Mouse (Mus musculus) cerebellum, adult 2 months (tissue): ENCODE results near the gene Pip5kl1. TPM values are rescaled to one million over a fixed set of nuclear protein-coding genes. Genes with fewer than 3 reads are reported as not detected.

Experiments used
- DNase-seq, 2 experiments: peaks; one replicate each; pipeline ENCODE4 v3.0.0; 2021
- H3K27ac ChIP-seq: fragments of 200-500 bp; 2 replicates; pipeline ENCODE4 v1.5.1; 2012; ENCODE audit warnings: low read length, control low read depth, inconsistent platforms; ENCODE audit not compliant: insufficient read depth
- H3K27me3 ChIP-seq: fragments of 200-500 bp; 2 replicates; pipeline ENCODE4 v1.6.1; 2012; ENCODE audit warnings: inconsistent platforms, mild to moderate bottlenecking, low read length, moderate library complexity; ENCODE audit not compliant: control insufficient read depth, insufficient read depth
- H3K4me1 ChIP-seq: fragments of 200-500 bp; 2 replicates; pipeline ENCODE4 v1.6.1; 2011; ENCODE audit warnings: low read length; ENCODE audit not compliant: control insufficient read depth, insufficient read depth
- H3K4me3 ChIP-seq: fragments of 200-500 bp; replicated peaks from 2 replicates; pipeline ENCODE3; 2011; ENCODE audit warnings: mild to moderate bottlenecking, low read depth, low read length, control low read depth; ENCODE audit not compliant: insufficient read depth
- CTCF ChIP-seq: fragments of 200-500 bp; IDR thresholded peaks from 2 replicates; pipeline ENCODE4 v1.5.1; 2011; ENCODE audit warnings: low read depth, mild to moderate bottlenecking, control low read depth, low read length, moderate library complexity, borderline replicate concordance; ENCODE audit not compliant: insufficient read depth
- POLR2A ChIP-seq: fragments of 200-500 bp; IDR thresholded peaks from 2 replicates; pipeline ENCODE4 v1.6.1; 2011; ENCODE audit warnings: low read length, control low read depth, borderline replicate concordance; ENCODE audit not compliant: insufficient read depth
- WGBS: fragments of 180-500 bp; shearing (Covaris S2); methylation state at CpG from one replicate; pipeline ENCODE4 v1.1.7; 2018; 5-methylcytosine and 5-hydroxymethylcytosine counted together
- polyA plus RNA-seq: library from polyadenylated mRNA; depleted of rRNA; stranded (reverse); fragments of >200 nt; gene quantifications from 2 replicates; pipeline ENCODE4 v1.2.3, GENCODE M21; 2012

Gene Pip5kl1
- polyA plus RNA-seq, 1 experiment, result 28.4 TPM

DNA sequence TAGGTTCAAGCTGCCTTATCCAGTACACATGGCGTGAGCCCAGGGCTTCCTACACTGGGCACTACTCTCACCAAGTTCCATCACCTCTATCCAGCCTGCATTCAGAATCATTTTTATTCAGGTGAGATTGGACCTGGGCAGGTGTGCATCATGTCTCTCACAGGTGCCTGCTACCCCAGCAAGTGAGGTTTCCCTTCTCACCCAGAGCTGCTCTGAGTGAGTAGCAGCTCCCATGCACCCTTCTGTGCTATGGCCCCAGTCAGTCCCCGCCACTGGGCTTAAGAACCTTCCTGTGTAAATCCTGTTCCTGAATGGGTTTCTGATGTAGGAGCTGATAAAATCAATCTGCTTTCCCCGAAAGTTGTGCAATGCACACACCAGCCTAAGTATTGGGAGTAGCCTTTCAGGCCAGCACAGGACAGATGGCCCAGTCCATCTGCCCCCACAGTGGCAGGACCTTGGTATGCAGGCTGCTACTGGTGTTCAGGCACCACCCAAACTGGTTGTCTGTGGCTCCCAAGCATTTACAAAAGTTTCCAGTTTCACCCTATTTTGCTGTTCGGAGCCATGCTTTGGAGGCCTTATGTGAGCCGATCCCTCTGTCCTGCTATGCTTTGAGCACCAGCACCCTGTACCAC lies 49.6 kb downstream of the Pip5kl1 start:
- 77% methylated on average over 5 of the region's 5 CpGs for WGBS
- no peaks in the 10 kb centered on the region for H3K27me3 ChIP-seq
- no peak for TF ChIP-seq POLR2A
- 0 out of 2 replicates have a peak, but pooled peaks have one; percentile 1 for TF ChIP-seq CTCF
- 0 out of 2 replicates have a peak overlapping the region, but pooled peaks have one; percentile 38 for H3K27ac ChIP-seq
- H3K4me3 ChIP-seq, result no peak overlapping the region
- peaks cover 41% of the 10 kb centered on the region for H3K4me1 ChIP-seq
- DNase-seq, result peak in 1 of 2 experiments; percentile 36

DNA sequence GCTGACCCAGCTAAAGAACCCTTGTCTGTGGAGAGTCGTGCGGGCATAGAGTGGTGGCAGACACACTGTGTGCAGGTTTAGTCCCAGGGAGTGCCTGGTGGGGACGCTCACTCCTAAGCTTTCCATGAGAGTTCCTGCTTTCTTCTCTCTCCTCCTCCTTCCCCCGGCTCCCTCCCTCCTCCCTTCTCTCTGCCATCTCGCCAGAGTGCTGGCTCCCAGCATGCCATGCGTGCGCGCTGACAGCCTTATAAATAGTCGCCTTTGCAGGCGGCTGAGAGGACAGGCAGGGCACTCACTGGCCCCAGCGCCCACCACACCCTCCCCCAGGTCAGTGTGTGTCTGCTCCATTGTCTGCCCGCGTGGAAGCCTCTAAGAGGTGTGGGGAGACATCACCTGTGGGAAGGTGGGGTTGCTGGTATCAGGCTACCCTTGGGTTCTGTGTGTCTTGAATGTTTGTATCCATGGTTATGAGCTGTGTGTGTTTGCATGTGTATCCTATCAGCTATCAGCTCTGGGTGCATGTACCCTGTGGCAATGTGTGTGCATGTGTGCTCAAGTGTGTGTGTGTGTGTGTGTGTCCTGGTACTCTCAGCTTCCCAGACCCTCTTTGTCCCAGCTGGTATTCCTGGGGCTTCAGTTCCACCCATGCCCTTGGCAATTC lies 50.7 kb downstream of the Pip5kl1 start:
- TF ChIP-seq POLR2A, result peak; percentile 99
- peak; percentile 8; the same call in 1 of the 2 replicates for TF ChIP-seq CTCF
- peaks cover 46% of the 10 kb centered on the region for H3K4me1 ChIP-seq
- WGBS, result 0% methylated on average over 13 of the region's 13 CpGs
- H3K4me3 ChIP-seq, result peak overlapping the region; percentile 86
- no peaks in the 10 kb centered on the region for H3K27me3 ChIP-seq
- H3K27ac ChIP-seq, result peak overlapping the region; percentile 96
- peak; percentile 90 to 93 for DNase-seq

DNA sequence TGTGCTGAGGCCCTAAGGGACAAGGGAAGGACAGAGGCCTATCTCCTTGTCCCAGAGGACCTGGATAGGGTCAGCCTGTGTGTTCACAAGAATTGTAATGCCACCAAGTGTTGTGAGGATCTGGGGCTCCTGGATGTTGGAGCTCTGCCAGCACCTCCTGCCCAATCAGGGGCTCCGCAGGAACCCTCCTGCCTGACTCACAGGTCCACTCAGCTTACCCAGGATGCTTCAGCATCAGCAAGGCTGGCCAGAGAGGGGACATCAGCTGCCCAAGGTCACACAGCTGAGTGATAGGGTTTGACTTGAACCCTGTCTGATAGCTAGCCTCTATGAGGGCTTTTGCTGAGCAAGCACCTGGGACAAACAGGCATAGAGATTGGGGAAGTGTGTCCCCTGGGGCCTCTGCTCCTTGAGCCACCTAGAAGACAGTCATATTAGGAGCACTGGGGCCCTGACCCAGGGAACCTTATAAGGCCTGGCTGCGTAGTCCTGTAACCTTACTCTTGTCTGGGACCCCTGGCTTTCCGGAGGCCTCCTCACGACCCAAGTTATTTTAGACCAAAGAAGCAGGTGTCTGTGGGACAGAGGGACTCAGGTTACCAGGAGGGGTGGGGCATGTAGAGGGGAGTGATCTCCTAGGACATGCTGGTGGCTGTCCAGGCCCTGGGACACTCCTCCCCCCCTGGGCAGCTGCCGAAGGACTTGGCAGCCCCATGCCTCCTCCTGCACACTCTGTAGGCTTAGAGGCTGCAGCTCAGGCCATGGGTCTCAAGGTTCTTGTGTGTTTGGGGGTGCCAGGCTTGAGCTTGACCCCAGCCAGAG lies 51.5 kb downstream of the Pip5kl1 start:
- DNase-seq, result peak; percentile 83 to 87
- Histone ChIP-seq H3K4me3 (peak overlapping the region; percentile 86), H3K4me1 (peaks cover 46% of the 10 kb centered on the region), H3K27ac (peak overlapping the region; percentile 96), H3K27me3 (no peaks in the 10 kb centered on the region)
- no peak for TF ChIP-seq CTCF
- peak; percentile 18; the same call in 1 of the 2 replicates for TF ChIP-seq POLR2A
- 19% methylated on average over 5 of the region's 5 CpGs for WGBS

DNA sequence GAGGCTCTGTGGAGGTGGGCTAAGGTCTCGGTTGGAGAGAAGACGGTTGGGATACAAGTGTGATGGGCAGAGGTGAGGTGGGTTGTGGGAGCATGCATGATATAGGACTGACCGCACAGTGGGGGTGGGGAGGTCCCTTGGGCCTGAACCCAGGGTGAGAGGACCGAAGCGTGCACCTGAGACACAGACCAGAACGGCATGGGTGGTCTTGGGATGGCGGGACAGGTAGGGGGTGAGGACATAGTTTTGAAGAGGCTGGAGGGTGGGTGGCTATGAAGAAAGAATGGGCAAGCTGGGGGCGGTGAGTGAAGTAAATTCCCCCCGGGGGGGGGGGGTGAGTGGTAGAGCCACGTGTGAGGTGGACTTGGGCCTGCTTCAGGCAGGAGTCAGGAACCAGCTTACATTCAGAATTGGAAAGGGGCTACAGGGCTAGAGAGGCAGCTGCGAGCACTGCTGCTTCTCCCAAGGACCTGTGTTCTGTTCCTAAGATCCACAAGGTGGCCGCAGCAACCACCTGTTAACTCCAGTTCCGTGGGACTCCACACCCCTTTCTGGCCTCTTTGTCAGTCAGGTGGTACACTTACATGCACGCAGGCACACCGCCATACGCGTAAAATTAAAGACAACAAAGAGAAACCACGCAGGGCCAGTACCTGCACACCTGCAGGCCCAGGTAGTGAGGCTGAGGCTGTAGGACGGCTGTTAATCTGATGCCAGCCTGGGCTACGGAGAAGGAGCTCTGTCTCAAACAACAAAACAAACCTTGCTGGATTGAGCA lies 52.9 kb downstream of the Pip5kl1 start:
- H3K27me3 ChIP-seq, result no peaks in the 10 kb centered on the region
- TF ChIP-seq POLR2A (no peak), CTCF (no peak)
- peak in 1 of 2 experiments; percentile 45 for DNase-seq
- H3K4me3 ChIP-seq, result peak overlapping the region; percentile 6
- no peak overlapping the region for H3K27ac ChIP-seq
- peaks cover 53% of the 10 kb centered on the region for H3K4me1 ChIP-seq
- WGBS, result 66% methylated on average over 20 of the region's 20 CpGs

DNA sequence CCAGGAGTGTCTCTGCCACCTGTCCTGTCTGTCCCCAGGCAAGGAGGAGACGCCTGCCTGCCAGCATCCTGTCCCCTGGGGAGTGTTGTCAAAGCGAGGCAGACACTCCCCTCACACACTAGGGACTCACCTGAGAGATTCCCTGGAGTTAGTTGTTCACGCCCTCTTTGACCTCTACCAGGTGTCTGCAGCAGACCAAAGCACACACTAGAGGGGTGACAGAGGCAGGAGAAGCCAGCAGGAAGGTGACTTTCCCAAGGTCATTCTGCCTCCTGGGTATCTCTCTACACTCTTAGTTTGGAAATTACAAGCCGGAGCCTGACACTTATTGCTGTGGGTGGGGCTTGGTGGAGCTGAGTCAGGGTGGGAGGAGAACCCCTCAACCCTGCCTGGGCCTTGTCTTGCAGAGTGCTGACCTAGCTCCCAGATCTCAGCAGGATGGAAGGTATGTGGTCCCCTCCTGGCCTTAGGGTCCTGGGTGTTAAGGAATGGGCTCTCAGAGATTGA lies 53.5 kb downstream of the Pip5kl1 start:
- 38% methylated on average over 4 of the region's 4 CpGs for WGBS
- H3K27me3 ChIP-seq, result no peaks in the 10 kb centered on the region
- H3K4me3 ChIP-seq, result no peak overlapping the region
- H3K4me1 ChIP-seq, result peaks cover 58% of the 10 kb centered on the region
- no peak for TF ChIP-seq POLR2A
- TF ChIP-seq CTCF, result no peak
- 0 out of 2 replicates have a peak overlapping the region, but pooled peaks have one; percentile 32 for H3K27ac ChIP-seq
- DNase-seq, result no peak

DNA sequence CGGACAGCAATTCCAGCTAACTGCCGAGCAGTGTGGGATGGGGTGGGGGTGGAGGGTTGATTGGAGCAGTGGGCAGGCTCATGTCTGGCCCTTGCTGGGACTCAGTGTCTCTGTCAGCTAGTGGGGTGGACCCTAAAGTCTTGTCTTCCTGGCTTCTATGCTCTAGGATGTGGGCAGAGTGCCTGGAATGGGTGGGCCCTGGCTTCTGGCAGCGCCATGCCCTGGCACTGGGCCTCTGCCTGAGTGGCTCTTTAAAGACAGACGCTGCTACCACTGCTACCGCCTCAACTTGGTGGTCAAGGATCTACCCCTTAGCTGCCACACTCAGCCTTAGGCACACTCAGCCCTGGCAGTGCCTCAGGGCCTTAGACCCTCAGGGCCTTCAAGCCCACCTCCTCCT lies 54.1 kb downstream of the Pip5kl1 start:
- Histone ChIP-seq H3K4me3 (peak overlapping the region; percentile 27), H3K4me1 (peaks cover 64% of the 10 kb centered on the region)
- DNase-seq, result peak; percentile 70 to 71

DNA sequence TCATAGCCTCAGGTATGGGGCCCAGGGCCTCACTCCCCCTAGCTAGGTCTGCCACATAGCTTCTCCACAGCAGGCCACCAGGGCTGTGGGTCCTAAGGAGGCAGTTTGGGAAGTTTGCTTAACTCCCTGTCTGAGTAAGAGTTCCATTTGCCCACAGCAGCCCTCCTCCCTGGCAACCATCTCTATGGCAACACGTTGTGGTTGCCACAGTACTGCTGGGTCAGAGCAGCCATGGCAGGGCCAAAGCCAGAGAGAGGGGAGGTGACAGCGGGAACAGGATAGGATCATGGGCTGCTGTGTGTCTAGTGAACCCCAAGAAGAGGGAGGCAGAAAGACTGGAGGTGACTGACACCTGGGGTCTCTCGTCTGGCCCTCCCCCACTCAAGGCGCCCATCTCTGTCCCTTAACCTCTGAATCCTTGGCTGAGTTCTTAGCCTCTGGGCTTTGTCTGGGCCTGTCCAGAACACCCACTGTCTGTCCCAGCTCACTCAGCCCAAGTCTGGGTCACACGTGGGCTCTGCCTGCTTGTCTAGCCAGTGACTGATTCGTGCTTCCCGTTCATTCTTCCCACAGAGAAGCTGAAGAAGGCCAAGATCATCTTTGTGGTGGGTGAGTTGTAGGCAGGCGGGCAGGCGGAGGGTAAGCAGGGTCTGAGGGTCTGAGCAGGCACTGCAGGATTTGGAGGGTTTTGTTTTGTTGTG lies 54.8 kb downstream of the Pip5kl1 start:
- no peak overlapping the region for H3K4me3 ChIP-seq
- peak; percentile 47 to 49 for DNase-seq
- H3K27ac ChIP-seq, result no peak overlapping the region
- H3K27me3 ChIP-seq, result no peaks in the 10 kb centered on the region
- WGBS, result 46% methylated on average over 9 of the region's 9 CpGs
- peaks cover 60% of the 10 kb centered on the region for H3K4me1 ChIP-seq
- TF ChIP-seq POLR2A (no peak), CTCF (no peak)

More for the DNA sequence above, 54.1 kb downstream of the Pip5kl1 start:
- 7% methylated on average over 5 of the region's 5 CpGs for WGBS
- no peaks in the 10 kb centered on the region for H3K27me3 ChIP-seq
- 0 out of 2 replicates have a peak overlapping the region, but pooled peaks have one; percentile 32 for H3K27ac ChIP-seq
- TF ChIP-seq POLR2A (no peak), CTCF (no peak)
